Mouse (Mus musculus): ENCODE measurements at regions not wholly inside any gene's neighbourhood (a gene's known extent, or its start where the extent isn't known, plus 50 kb on each side); places are given as distances from the start of the nearest gene placed in this dataset.
A peak's percentile ranks its signal among the peaks of the same experiment; 100 is the strongest.

- Histone ChIP-seq H3K4me3 (ENCODE audit: low read length) (no peak overlapping the region), H3K9ac (ENCODE audit: low read depth, low read length) (no peak overlapping the region), H3K27ac (ENCODE audit: low read depth, low read length) (no peak overlapping the region), H3K36me3 (ENCODE audit: control insufficient read depth, insufficient read depth, low read length) (no peaks in the 10 kb centered on the region), H3K4me1 (ENCODE audit: control insufficient read depth, insufficient read depth, low read depth, low read length) (no peaks in the 10 kb centered on the region), H3K9me3 (ENCODE audit: control insufficient read depth, low read length) (no peaks in the 10 kb centered on the region), H3K27me3 (replicated peaks; ENCODE audit: control insufficient read depth, insufficient read depth, low read length) (no peaks in the 10 kb centered on the region), H3K4me2 (ENCODE audit: low read length) (no peak overlapping the region)
- ATAC-seq: peak; percentile 76
- WGBS: 73% methylated on average over 3 of the region's 3 CpGs
These were observed 267.7 kb upstream of the Shh start for GRCm38 (mm10) chr5:28734768-28735167.

- ATAC-seq: no peak
- Histone ChIP-seq H3K9ac (ENCODE audit: low read depth, low read length) (no peak overlapping the region), H3K4me2 (ENCODE audit: low read length) (no peak overlapping the region), H3K4me1 (ENCODE audit: control insufficient read depth, insufficient read depth, low read depth, low read length) (no peaks in the 10 kb centered on the region), H3K9me3 (ENCODE audit: control insufficient read depth, low read length) (no peaks in the 10 kb centered on the region), H3K4me3 (ENCODE audit: low read length) (no peak overlapping the region), H3K36me3 (ENCODE audit: control insufficient read depth, insufficient read depth, low read length) (no peaks in the 10 kb centered on the region), H3K27ac (ENCODE audit: low read depth, low read length) (no peak overlapping the region), H3K27me3 (replicated peaks; ENCODE audit: control insufficient read depth, insufficient read depth, low read length) (no peaks in the 10 kb centered on the region)
- WGBS: 87% methylated on average over 3 of the region's 3 CpGs
These were observed 255.0 kb upstream of the Shh start for GRCm38 (mm10) chr5:28722067-28722466.

DNA sequence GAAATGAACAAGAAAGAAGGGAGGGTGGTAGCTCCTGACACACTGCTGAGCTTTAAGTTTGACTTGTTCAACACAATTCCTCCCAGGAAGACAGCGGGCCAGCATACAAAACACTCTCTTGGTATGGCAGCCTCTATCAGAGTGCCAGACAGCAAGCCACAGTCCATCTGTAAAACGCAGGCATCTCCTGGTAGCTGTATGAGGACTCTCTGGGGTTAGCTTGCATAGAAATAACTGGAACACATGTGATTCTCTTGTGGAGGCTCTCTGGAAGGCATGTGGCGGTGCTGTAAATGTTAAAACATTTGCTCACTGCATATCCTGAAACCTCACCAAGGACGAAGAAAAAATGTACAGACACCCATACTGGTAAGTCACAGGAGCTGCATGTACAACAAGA, 247.9 kb upstream of the Shh start:
- no peak overlapping the region for H3K4me3 ChIP-seq (ENCODE audit: low read length)
- H3K9me3 ChIP-seq (ENCODE audit: control insufficient read depth, low read length): no peaks in the 10 kb centered on the region
- H3K4me1 ChIP-seq (ENCODE audit: control insufficient read depth, insufficient read depth, low read depth, low read length): no peaks in the 10 kb centered on the region
- no peak for ATAC-seq
- H3K4me2 ChIP-seq (ENCODE audit: low read length): no peak overlapping the region
- H3K36me3 ChIP-seq (ENCODE audit: control insufficient read depth, insufficient read depth, low read length): no peaks in the 10 kb centered on the region
- WGBS: 93% methylated on average over 4 of the region's 4 CpGs
- no peak overlapping the region for H3K27ac ChIP-seq (ENCODE audit: low read depth, low read length)
- H3K9ac ChIP-seq (ENCODE audit: low read depth, low read length): no peak overlapping the region
- H3K27me3 ChIP-seq (replicated peaks; ENCODE audit: control insufficient read depth, insufficient read depth, low read length): no peaks in the 10 kb centered on the region

DNA sequence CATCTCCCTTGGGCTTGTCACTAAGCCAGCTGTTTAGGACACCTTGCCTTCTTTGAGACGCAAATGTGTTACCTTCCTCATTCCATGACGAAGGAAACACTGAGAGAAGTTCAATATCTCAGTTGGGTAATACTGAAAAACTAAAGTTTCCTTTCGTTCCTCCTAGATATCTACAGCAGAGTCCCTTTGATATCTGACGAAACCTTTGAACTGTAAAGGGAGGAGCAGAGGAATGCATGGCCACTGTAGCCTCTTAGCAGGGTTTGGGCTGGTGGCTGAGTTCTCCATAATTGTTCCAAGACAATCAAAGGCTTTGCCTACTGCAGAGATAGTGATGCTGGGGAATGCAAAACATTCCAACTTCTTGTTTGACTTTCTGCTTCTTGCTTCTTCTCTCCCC, 243.5 kb upstream of the Shh start:
- H3K9ac ChIP-seq (ENCODE audit: low read depth, low read length): no peak overlapping the region

GRCm38 (mm10) chr5:28709626-28710025, 242.6 kb upstream of the Shh start:
- H3K9me3 ChIP-seq (ENCODE audit: control insufficient read depth, low read length): no peaks in the 10 kb centered on the region
- 78% methylated on average over 2 of the region's 2 CpGs for WGBS
- H3K9ac ChIP-seq (ENCODE audit: low read depth, low read length): no peak overlapping the region
- no peaks in the 10 kb centered on the region for H3K36me3 ChIP-seq (ENCODE audit: control insufficient read depth, insufficient read depth, low read length)
- H3K4me3 ChIP-seq (ENCODE audit: low read length): no peak overlapping the region
- ATAC-seq: no peak
- H3K27me3 ChIP-seq (replicated peaks; ENCODE audit: control insufficient read depth, insufficient read depth, low read length): no peaks in the 10 kb centered on the region
- H3K4me2 ChIP-seq (ENCODE audit: low read length): no peak overlapping the region
- no peaks in the 10 kb centered on the region for H3K4me1 ChIP-seq (ENCODE audit: control insufficient read depth, insufficient read depth, low read depth, low read length)
- no peak overlapping the region for H3K27ac ChIP-seq (ENCODE audit: low read depth, low read length)

More for the DNA sequence above, 243.5 kb upstream of the Shh start:
- 78% methylated on average over 4 of the region's 4 CpGs for WGBS
- H3K36me3 ChIP-seq (ENCODE audit: control insufficient read depth, insufficient read depth, low read length): no peaks in the 10 kb centered on the region
- H3K4me1 ChIP-seq (ENCODE audit: control insufficient read depth, insufficient read depth, low read depth, low read length): no peaks in the 10 kb centered on the region
- H3K4me2 ChIP-seq (ENCODE audit: low read length): no peak overlapping the region
- no peak for ATAC-seq
- H3K4me3 ChIP-seq (ENCODE audit: low read length): no peak overlapping the region
- no peak overlapping the region for H3K27ac ChIP-seq (ENCODE audit: low read depth, low read length)
- H3K9me3 ChIP-seq (ENCODE audit: control insufficient read depth, low read length): no peaks in the 10 kb centered on the region
- no peaks in the 10 kb centered on the region for H3K27me3 ChIP-seq (replicated peaks; ENCODE audit: control insufficient read depth, insufficient read depth, low read length)

GRCm38 (mm10) chr5:28704359-28704758, 237.3 kb upstream of the Shh start:
- no peaks in the 10 kb centered on the region for H3K9me3 ChIP-seq (ENCODE audit: control insufficient read depth, low read length)
- H3K27me3 ChIP-seq (replicated peaks; ENCODE audit: control insufficient read depth, insufficient read depth, low read length): no peaks in the 10 kb centered on the region
- no peak for ATAC-seq
- WGBS: 92% methylated on average over 1 of the region's 1 CpGs
- no peak overlapping the region for H3K27ac ChIP-seq (ENCODE audit: low read depth, low read length)
- H3K4me1 ChIP-seq (ENCODE audit: control insufficient read depth, insufficient read depth, low read depth, low read length): no peaks in the 10 kb centered on the region
- H3K36me3 ChIP-seq (ENCODE audit: control insufficient read depth, insufficient read depth, low read length): no peaks in the 10 kb centered on the region
- no peak overlapping the region for H3K4me3 ChIP-seq (ENCODE audit: low read length)
- H3K9ac ChIP-seq (ENCODE audit: low read depth, low read length): no peak overlapping the region
- H3K4me2 ChIP-seq (ENCODE audit: low read length): no peak overlapping the region

DNA sequence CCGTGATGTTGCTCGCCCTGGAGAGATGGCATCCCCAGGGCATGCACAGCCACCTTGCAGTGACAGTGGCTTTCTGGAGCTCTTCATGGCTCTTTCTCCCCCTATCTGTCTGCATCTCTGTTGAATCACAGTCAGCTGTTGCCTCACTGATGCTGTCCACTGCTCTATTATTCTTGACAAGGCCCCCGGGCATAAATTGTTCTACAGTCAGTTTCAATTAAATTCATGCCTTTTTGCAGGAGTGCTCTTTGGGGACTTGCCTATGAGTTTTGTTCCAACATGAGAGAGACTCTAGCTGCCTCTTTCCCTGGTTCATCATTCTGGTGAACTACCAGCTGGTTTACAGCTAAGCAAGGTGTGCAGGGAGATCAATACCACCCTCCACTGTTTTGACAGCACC, 229.9 kb upstream of the Shh start:
- Histone ChIP-seq H3K9ac (ENCODE audit: low read depth, low read length) (no peak overlapping the region), H3K4me2 (ENCODE audit: low read length) (no peak overlapping the region), H3K4me3 (ENCODE audit: low read length) (no peak overlapping the region), H3K36me3 (ENCODE audit: control insufficient read depth, insufficient read depth, low read length) (no peaks in the 10 kb centered on the region), H3K9me3 (ENCODE audit: control insufficient read depth, low read length) (no peaks in the 10 kb centered on the region), H3K4me1 (ENCODE audit: control insufficient read depth, insufficient read depth, low read depth, low read length) (no peaks in the 10 kb centered on the region), H3K27me3 (replicated peaks; ENCODE audit: control insufficient read depth, insufficient read depth, low read length) (no peaks in the 10 kb centered on the region), H3K27ac (ENCODE audit: low read depth, low read length) (no peak overlapping the region)
- no peak for ATAC-seq
- WGBS: 70% methylated on average over 3 of the region's 3 CpGs

- Histone ChIP-seq H3K4me2 (ENCODE audit: low read length) (no peak overlapping the region), H3K9ac (ENCODE audit: low read depth, low read length) (no peak overlapping the region), H3K9me3 (ENCODE audit: control insufficient read depth, low read length) (no peaks in the 10 kb centered on the region), H3K27me3 (replicated peaks; ENCODE audit: control insufficient read depth, insufficient read depth, low read length) (no peaks in the 10 kb centered on the region), H3K36me3 (ENCODE audit: control insufficient read depth, insufficient read depth, low read length) (no peaks in the 10 kb centered on the region), H3K4me3 (ENCODE audit: low read length) (no peak overlapping the region), H3K27ac (ENCODE audit: low read depth, low read length) (no peak overlapping the region), H3K4me1 (ENCODE audit: control insufficient read depth, insufficient read depth, low read depth, low read length) (no peaks in the 10 kb centered on the region; the same call in 1 of the 2 replicates)
- 73% methylated on average over 6 of the region's 6 CpGs for WGBS
- no peak for ATAC-seq
These were observed 223.1 kb upstream of the Shh start for GRCm38 (mm10) chr5:28690110-28690509.

DNA sequence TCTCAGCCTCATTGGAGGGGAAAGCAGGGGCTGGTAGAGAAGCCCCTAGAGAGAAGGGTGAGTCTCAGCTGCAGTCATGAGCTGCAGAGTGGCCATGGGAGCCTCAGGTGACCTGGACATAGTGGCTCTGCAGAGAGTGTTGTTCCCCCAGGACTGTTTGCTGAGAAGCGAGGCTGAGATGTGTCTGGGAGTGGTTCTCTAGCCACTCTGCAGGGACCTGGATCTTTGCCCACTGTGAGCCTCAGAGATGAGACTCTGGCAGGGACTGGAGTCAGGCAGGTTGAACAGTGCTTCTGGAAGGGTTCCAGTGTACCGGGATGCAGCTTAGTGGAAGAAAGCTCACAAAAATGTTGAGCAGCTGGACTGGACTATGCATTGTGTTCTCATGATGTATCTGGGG, 222.6 kb upstream of the Shh start:
- Histone ChIP-seq H3K27ac (ENCODE audit: low read depth, low read length) (no peak overlapping the region), H3K9me3 (ENCODE audit: control insufficient read depth, low read length) (no peaks in the 10 kb centered on the region), H3K4me3 (ENCODE audit: low read length) (no peak overlapping the region), H3K4me2 (ENCODE audit: low read length) (no peak overlapping the region), H3K27me3 (replicated peaks; ENCODE audit: control insufficient read depth, insufficient read depth, low read length) (no peaks in the 10 kb centered on the region), H3K4me1 (ENCODE audit: control insufficient read depth, insufficient read depth, low read depth, low read length) (no peaks in the 10 kb centered on the region; the same call in 1 of the 2 replicates), H3K9ac (ENCODE audit: low read depth, low read length) (no peak overlapping the region), H3K36me3 (ENCODE audit: control insufficient read depth, insufficient read depth, low read length) (no peaks in the 10 kb centered on the region)
- ATAC-seq: no peak; the same call in 1 of the 2 replicates
- WGBS: 51% methylated on average over 2 of the region's 2 CpGs

DNA sequence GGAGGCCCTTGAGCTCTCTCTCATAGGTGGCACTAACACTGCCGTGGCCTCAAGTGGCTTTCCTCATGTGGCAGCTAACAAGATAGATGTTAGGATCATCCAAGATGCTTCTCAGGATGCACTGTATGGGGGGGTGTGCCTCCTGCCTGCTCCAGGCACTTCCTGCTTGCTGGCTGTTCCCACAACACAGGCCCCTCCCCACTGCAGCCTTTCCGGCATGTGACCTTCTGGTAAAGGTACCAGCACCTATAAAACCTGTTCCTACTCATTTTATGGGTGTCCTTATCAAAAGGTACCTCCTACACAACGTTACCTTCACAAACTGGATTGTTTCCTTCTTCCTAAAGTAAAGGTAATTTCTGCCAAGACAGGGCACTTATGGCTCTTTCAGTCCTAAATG, 222.1 kb upstream of the Shh start:
- no peaks in the 10 kb centered on the region for H3K36me3 ChIP-seq (ENCODE audit: control insufficient read depth, insufficient read depth, low read length)
- no peak overlapping the region for H3K9ac ChIP-seq (ENCODE audit: low read depth, low read length)
- H3K27ac ChIP-seq (ENCODE audit: low read depth, low read length): no peak overlapping the region
- H3K4me1 ChIP-seq (ENCODE audit: control insufficient read depth, insufficient read depth, low read depth, low read length): no peaks in the 10 kb centered on the region; the same call in 1 of the 2 replicates
- H3K27me3 ChIP-seq (replicated peaks; ENCODE audit: control insufficient read depth, insufficient read depth, low read length): no peaks in the 10 kb centered on the region
- no peak overlapping the region for H3K4me3 ChIP-seq (ENCODE audit: low read length)
- no peak for ATAC-seq
- H3K9me3 ChIP-seq (ENCODE audit: control insufficient read depth, low read length): no peaks in the 10 kb centered on the region
- WGBS: 87% methylated on average over 3 of the region's 3 CpGs
- no peak overlapping the region for H3K4me2 ChIP-seq (ENCODE audit: low read length)

Data from hindbrain, embryonic 16.5 days (tissue).